Mouse (Mus musculus) embryonic facial prominence, embryonic 15.5 days (tissue): ENCODE data around the gene Dtl. TPM values are rescaled to one million over a fixed set of nuclear protein-coding genes. Genes with fewer than 3 reads are reported as not detected.
A peak's percentile ranks its signal among the peaks of the same experiment; 100 is the strongest.

Experiments used
- ATAC-seq: fragments of 200-750 bp; cut with Nextera tagmentation; 2 replicates; pipeline ENCODE4 v1.8.0; 2017; ENCODE audit warnings: low read depth, moderate TSS enrichment; ENCODE audit not compliant: insufficient number of reproducible peaks, low FRiP score, low TSS enrichment
- H3K27ac ChIP-seq: fragments of 300-500 bp; sonication (generic); replicated peaks from 2 replicates; pipeline ENCODE4 v1.5.1; 2015; ENCODE audit warnings: mild to moderate bottlenecking, inconsistent platforms
- H3K27me3 ChIP-seq: fragments of 300-500 bp; sonication (generic); 2 replicates; pipeline ENCODE4 v1.6.1; 2015; ENCODE audit warnings: inconsistent platforms
- H3K36me3 ChIP-seq: fragments of 300-500 bp; sonication (generic); 2 replicates; pipeline ENCODE4 v1.6.1; 2015; ENCODE audit warnings: mild to moderate bottlenecking, inconsistent platforms
- H3K4me1 ChIP-seq: fragments of 300-500 bp; sonication (generic); 2 replicates; pipeline ENCODE4 v1.6.1; 2015; ENCODE audit warnings: inconsistent platforms
- H3K4me2 ChIP-seq: fragments of 300-500 bp; sonication (generic); replicated peaks from 2 replicates; pipeline ENCODE4 v1.6.1; 2015; ENCODE audit warnings: mild to moderate bottlenecking, inconsistent platforms
- H3K4me3 ChIP-seq: fragments of 300-500 bp; sonication (generic); replicated peaks from 2 replicates; pipeline ENCODE4 v1.5.1; 2015; ENCODE audit warnings: mild to moderate bottlenecking, inconsistent platforms
- H3K9ac ChIP-seq: fragments of 300-500 bp; sonication (generic); 2 replicates; pipeline ENCODE4 v1.6.1; 2015; ENCODE audit warnings: inconsistent platforms
- H3K9me3 ChIP-seq: fragments of 300-500 bp; sonication (generic); replicated peaks from 2 replicates; pipeline ENCODE4 v1.6.1; 2016; ENCODE audit warnings: inconsistent platforms
- WGBS: fragments of 180-500 bp; shearing (Covaris S2); methylation state at CpG from one replicate; pipeline ENCODE4 v1.1.7; 2015; 5-methylcytosine and 5-hydroxymethylcytosine counted together
- polyA plus RNA-seq: library from polyadenylated mRNA; unstranded; fragments of >200 nt; fragmentation: Nextera tagmentation; extraction: Ambion mirVana; gene quantifications from 2 replicates; pipeline ENCODE4 v1.2.1, GENCODE M21; 2015

The Dtl gene
- polyA plus RNA-seq, 1 experiment from 2014 or later: 45.0 TPM

DNA sequence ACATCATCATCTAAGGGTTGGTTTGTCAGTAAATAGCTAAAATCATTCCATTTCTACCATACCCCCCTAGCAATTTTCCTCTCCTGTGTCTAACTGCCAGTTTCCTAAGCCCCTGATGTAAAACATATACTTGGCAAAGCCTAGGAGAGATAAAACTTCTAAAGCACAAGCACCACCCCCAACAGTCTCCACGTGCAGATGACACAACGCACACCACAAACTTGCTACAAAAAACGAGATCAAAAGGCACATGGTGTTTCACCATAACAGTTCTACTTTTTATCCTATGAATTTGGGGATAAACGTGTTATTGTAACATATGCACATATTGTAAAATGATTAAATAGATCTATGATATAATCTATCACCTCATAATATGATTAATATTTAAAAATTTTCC is 33.7 kb downstream of the Dtl start:
- peaks cover 38% of the 10 kb centered on the region for H3K36me3 ChIP-seq
- WGBS: 77% methylated on average over 4 of the region's 4 CpGs

DNA sequence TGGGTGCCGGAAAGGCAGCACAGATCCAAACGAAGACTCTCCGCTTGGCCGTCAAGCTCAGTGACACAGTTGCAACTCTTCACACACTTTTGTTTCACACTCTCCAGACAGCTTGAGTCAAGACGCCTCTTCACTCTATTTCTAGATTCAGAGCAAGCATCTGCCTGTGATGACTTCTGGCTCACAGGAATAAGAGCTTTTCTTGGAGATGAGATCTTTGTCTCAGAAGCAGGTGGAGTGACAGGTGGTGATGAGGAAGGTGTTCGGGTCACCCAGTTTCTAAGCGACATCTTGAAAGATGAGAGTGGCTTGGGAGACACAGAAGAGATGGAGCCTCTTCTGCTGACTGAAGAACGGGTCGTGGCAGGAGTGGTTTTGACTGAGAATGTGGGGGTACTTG is 34.3 kb downstream of the Dtl start:
- 85% methylated on average over 9 of the region's 9 CpGs for WGBS
- Histone ChIP-seq H3K4me3 (no peak overlapping the region), H3K36me3 (peaks cover 34% of the 10 kb centered on the region; the same call in 1 of the 2 replicates), H3K4me1 (no peaks in the 10 kb centered on the region), H3K27me3 (no peaks in the 10 kb centered on the region), H3K9ac (no peak overlapping the region), H3K4me2 (no peak overlapping the region), H3K9me3 (no peaks in the 10 kb centered on the region), H3K27ac (no peak overlapping the region)
- ATAC-seq: no peak

More for the DNA sequence above, 33.7 kb downstream of the Dtl start:
- Histone ChIP-seq H3K4me3 (no peak overlapping the region), H3K27ac (no peak overlapping the region), H3K4me2 (no peak overlapping the region), H3K27me3 (no peaks in the 10 kb centered on the region), H3K9ac (no peak overlapping the region), H3K9me3 (no peaks in the 10 kb centered on the region), H3K4me1 (no peaks in the 10 kb centered on the region)
- ATAC-seq: no peak

DNA sequence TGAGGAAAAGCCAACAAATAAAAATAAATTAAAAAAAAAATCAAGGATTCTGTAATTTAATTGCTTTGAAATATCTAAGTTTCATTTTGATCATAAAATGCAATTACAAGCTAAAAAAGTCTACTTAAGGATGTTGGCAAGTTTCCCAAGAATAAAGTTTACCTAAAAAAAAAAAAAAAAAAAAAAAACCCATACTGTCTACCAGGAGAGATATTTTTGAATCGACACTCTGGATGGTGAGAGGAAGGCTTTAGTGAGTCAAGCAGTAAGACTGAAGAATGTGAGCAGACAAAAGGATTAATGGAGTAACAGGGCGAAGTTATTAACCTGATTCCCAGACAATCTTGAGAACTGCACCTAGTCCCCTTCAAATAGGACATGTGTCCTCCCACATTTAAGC is 35.0 kb downstream of the Dtl start:
- no peaks in the 10 kb centered on the region for H3K27me3 ChIP-seq
- H3K27ac ChIP-seq: no peak overlapping the region
- ATAC-seq: no peak
- H3K4me1 ChIP-seq: no peaks in the 10 kb centered on the region
- peaks cover 28% of the 10 kb centered on the region; the same call in 1 of the 2 replicates for H3K36me3 ChIP-seq
- no peak overlapping the region for H3K4me3 ChIP-seq
- H3K9ac ChIP-seq: no peak overlapping the region
- 81% methylated on average over 2 of the region's 2 CpGs for WGBS
- no peaks in the 10 kb centered on the region for H3K9me3 ChIP-seq
- no peak overlapping the region for H3K4me2 ChIP-seq

DNA sequence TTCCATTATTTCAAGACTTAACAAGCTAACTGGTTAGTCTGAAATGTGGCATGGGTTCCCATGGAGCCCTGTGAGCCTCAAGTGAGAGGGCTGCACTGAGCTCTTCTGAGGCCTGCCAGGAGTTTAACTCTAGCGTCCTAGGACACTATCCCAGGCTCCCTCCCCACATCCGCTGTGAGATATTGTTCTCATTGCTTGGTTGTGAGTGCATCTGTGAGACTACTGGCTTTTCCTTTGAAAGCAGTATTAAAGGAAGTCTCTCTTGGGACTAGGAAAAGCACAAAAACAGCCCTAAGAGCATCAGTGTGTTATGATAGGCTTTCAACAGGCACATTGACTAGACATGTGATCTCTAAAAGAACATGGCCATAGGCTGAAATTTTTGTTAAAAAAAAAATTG is 40.4 kb downstream of the Dtl start:
- no peak for ATAC-seq
- Histone ChIP-seq H3K36me3 (peaks cover 7% of the 10 kb centered on the region; the same call in 1 of the 2 replicates), H3K4me3 (no peak overlapping the region), H3K27ac (no peak overlapping the region), H3K9ac (no peak overlapping the region), H3K27me3 (no peaks in the 10 kb centered on the region), H3K9me3 (no peaks in the 10 kb centered on the region), H3K4me1 (no peaks in the 10 kb centered on the region), H3K4me2 (no peak overlapping the region)
- 54% methylated on average over 2 of the region's 2 CpGs for WGBS

DNA sequence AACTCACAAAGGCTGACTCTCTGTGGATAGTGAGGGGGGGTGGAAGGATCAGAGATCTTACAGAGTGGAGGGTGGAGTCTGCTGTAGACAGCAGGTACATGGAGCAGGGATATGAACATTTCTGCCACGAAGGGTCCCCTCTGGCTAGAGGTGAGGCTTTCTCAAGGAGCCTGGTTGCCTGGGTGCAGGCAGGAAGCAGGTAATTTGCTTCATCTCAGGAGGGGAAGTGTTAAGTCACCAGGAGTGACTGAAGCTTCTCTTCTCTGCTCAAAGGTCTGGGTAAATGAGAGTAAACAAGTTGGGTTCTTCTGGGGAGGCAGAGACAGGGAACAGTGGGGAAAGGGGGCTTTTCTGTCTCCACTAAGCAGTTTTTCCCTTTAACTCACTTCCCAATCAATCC is 44.3 kb downstream of the Dtl start:
- ATAC-seq: no peak
- 59% methylated on average over 1 of the region's 1 CpGs for WGBS
- Histone ChIP-seq H3K4me3 (no peak overlapping the region), H3K36me3 (no peaks in the 10 kb centered on the region; the same call in 1 of the 2 replicates), H3K27ac (no peak overlapping the region), H3K9ac (no peak overlapping the region), H3K4me1 (no peaks in the 10 kb centered on the region), H3K9me3 (no peaks in the 10 kb centered on the region), H3K27me3 (no peaks in the 10 kb centered on the region), H3K4me2 (no peak overlapping the region)

DNA sequence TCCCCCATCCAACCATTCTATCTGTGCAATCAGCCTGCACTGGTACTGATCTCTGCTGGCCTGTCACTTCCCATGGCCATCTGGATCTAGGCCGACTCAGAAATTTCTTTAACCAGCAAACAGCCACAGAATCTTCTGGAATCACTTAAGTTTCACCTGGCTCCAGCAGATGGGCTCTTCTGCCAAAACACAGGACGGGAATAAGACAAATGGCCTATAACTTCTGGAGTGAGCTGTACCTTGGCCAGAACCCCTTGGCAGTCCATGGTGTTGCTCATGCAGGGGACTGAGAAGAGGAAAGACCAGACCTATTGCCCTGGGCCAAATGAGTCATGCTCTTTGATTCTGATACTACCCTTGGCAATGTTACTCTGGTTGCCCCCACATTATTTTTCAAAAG is 45.9 kb downstream of the Dtl start:
- H3K4me1 ChIP-seq: no peaks in the 10 kb centered on the region
- no peaks in the 10 kb centered on the region for H3K27me3 ChIP-seq
- H3K36me3 ChIP-seq: no peaks in the 10 kb centered on the region; the same call in 1 of the 2 replicates
- no peak for ATAC-seq
- no peaks in the 10 kb centered on the region for H3K9me3 ChIP-seq
- no peak overlapping the region for H3K4me3 ChIP-seq
- H3K4me2 ChIP-seq: no peak overlapping the region
- 55% methylated on average over 2 of the region's 2 CpGs for WGBS
- H3K27ac ChIP-seq: no peak overlapping the region
- H3K9ac ChIP-seq: no peak overlapping the region

DNA sequence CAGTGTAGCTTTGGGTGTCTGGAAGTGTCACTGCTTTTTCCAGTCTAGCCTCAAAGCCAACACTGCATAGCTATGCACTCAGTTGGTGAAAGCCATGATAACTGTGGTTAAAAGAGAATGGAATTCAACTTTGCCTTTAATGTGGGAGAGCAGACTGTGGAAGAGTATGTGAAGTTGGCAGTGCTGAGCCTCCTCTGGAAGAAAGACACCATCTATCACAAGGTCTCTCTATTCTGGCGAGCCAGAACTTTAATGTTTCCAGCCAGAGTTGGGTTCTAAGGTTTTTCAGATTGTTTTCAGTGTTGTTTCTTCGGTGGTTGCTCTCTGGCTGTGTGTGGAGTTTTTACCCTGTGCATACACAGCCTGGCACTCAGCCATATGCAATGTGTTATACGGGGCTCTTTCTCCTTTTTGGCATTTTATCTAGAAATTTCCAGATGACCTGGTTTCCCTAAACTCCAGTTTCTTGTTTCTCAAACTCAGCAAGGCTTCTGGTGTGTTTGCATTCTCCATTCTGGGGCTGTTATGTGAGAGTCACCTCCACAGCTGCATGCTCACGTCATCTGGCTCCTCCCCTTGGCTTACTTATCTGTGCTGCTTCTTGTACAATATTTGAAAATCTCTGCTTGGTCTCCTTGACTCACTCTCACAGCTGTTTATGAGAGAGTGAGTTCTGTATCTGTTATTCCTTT is 47.3 kb downstream of the Dtl start:
- Histone ChIP-seq H3K4me1 (no peaks in the 10 kb centered on the region), H3K27me3 (no peaks in the 10 kb centered on the region), H3K36me3 (no peaks in the 10 kb centered on the region), H3K9ac (no peak overlapping the region), H3K4me3 (no peak overlapping the region), H3K9me3 (no peaks in the 10 kb centered on the region), H3K27ac (peak overlapping the region; percentile 29; the same call in 1 of the 2 replicates), H3K4me2 (no peak overlapping the region)
- 31% methylated on average over 4 of the region's 4 CpGs for WGBS
- 0 out of 2 replicates have a peak, but pooled peaks have one; percentile 19 for ATAC-seq

DNA sequence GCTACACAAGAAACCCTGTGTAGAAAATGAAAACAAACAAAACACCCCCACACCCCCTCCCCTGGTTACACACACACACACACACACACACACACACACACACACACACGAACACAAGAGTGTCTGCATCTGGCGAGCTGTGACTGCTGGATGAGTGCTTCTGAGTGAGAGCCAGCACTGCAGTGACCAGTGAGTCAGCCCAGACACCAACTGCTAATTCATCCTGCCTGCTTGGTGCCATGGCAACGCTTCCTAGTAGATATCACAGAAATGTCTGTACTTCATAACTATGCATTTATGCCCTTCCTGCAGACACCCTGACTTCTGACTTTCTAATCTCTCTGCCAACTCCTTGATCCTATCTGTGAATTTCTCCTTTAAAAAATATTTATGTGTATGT is 48.3 kb downstream of the Dtl start:
- no peaks in the 10 kb centered on the region for H3K4me1 ChIP-seq
- no peak overlapping the region for H3K4me2 ChIP-seq
- H3K9ac ChIP-seq: no peak overlapping the region
- no peak overlapping the region for H3K4me3 ChIP-seq
- no peak for ATAC-seq
- WGBS: 65% methylated on average over 3 of the region's 3 CpGs
- no peaks in the 10 kb centered on the region for H3K27me3 ChIP-seq
- H3K36me3 ChIP-seq: no peaks in the 10 kb centered on the region
- no peak overlapping the region for H3K27ac ChIP-seq
- no peaks in the 10 kb centered on the region for H3K9me3 ChIP-seq

DNA sequence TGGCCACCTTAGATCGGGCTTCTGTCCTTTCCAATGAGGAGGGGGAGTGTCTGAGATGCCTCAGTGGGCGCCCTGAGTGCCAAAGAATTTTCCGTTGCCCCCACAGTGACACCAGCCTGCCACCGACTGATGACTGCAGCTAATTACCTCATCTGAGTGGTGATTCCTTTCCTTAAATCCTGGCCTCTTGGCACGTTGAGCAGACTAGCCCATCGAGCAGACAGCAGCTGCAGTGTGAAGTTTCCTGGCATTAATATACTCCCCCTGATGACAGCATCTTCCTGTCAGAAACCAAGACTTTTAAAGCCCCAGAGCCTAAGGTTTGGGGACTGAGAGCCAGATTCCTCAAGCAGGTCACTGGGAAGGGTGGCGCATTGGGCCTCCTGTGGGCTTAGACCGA is 53.9 kb downstream of the Dtl start:
- no peaks in the 10 kb centered on the region for H3K27me3 ChIP-seq
- H3K4me1 ChIP-seq: no peaks in the 10 kb centered on the region

DNA sequence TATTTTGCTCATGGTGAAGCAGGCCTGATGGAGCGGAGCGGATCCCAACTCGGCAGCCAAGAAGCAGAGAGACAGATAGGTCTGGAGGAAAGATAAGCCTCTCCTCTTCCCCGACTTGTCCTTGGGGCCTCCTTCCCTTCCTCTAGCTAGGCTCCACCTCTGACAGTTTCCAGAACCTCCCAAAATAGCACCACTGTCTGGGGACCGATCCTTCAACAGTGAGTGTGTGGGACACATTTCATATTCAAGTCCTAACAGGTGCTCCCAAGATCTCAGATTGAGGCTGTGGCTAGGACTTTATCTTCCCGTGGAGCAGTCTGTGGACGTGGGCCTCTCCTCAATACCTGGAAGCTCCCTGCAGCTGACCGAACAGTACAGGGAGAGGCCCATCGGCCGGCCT is 54.7 kb downstream of the Dtl start:
- no peak overlapping the region for H3K9ac ChIP-seq
- 81% methylated on average over 10 of the region's 10 CpGs for WGBS
- no peaks in the 10 kb centered on the region for H3K27me3 ChIP-seq
- H3K4me3 ChIP-seq: no peak overlapping the region
- H3K36me3 ChIP-seq: no peaks in the 10 kb centered on the region
- no peaks in the 10 kb centered on the region for H3K4me1 ChIP-seq
- H3K9me3 ChIP-seq: no peaks in the 10 kb centered on the region
- no peak overlapping the region for H3K4me2 ChIP-seq
- no peak overlapping the region for H3K27ac ChIP-seq
- ATAC-seq: no peak

More for the DNA sequence above, 53.9 kb downstream of the Dtl start:
- Histone ChIP-seq H3K9ac (no peak overlapping the region), H3K27ac (no peak overlapping the region), H3K4me2 (no peak overlapping the region), H3K9me3 (no peaks in the 10 kb centered on the region), H3K36me3 (no peaks in the 10 kb centered on the region), H3K4me3 (no peak overlapping the region)
- 69% methylated on average over 8 of the region's 8 CpGs for WGBS
- no peak for ATAC-seq

DNA sequence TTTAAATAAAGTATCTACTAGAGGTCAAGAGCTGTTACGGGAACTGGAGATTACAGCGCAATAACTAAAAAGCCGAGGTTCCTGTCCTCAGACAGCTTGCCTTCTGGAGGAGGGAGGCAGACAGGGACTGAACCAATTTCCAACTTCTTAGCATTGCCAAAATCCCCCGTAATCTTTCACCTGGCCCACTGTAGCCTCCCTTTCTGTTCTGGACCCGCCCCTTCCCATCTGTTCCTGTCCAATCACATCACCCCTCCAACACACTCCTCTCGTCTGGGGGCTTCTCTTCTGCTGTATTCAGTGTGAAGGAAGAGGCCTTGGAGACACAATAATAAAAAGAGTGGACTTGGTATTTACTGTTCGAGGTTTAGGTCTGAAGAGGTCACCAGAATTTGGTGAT is 55.1 kb downstream of the Dtl start:
- Histone ChIP-seq H3K27ac (no peak overlapping the region), H3K9me3 (no peaks in the 10 kb centered on the region), H3K4me3 (no peak overlapping the region), H3K9ac (no peak overlapping the region), H3K4me2 (no peak overlapping the region), H3K27me3 (no peaks in the 10 kb centered on the region), H3K4me1 (no peaks in the 10 kb centered on the region), H3K36me3 (no peaks in the 10 kb centered on the region)
- 82% methylated on average over 7 of the region's 7 CpGs for WGBS
- no peak for ATAC-seq
